Mouse (Mus musculus) CH12.LX (cell line): Measurements from ENCODE around the gene Gm7137. TPM values are rescaled to one million over a fixed set of nuclear protein-coding genes. Genes with fewer than 3 reads are reported as not detected.

Source experiments
- DNase-seq: peaks from one replicate; pipeline ENCODE4 v3.0.0-alpha.2; 2013; ENCODE audit errors: extremely low read depth
- H3K27ac ChIP-seq: 2 replicates; pipeline ENCODE4 v1.5.1; 2012; ENCODE audit warnings: low read depth, mild to moderate bottlenecking, control low read depth, moderate library complexity; ENCODE audit not compliant: insufficient read depth
- H3K27me3 ChIP-seq: replicated peaks from 2 replicates; pipeline ENCODE3; 2012; ENCODE audit warnings: inconsistent platforms
- H3K36me3 ChIP-seq, 2 experiments: replicated peaks in 1 of 2; 2 replicates each; pipeline versions ENCODE3 to v1.6.1; 2012; ENCODE audit warnings: inconsistent platforms in 1 of 2, low read length in 1 of 2, mild to moderate bottlenecking in 1 of 2, mixed read lengths in 1 of 2, moderate library complexity in 1 of 2; ENCODE audit not compliant: control insufficient read depth in 1 of 2, insufficient read depth in 1 of 2
- H3K4me1 ChIP-seq, 2 experiments: 2 replicates each; pipeline ENCODE4 v1.6.1; 2012; ENCODE audit warnings: inconsistent platforms in 1 of 2, moderate library complexity in 1 of 2; ENCODE audit not compliant: insufficient read depth in 2 of 2, control insufficient read depth in 1 of 2
- H3K4me2 ChIP-seq: 2 replicates; pipeline ENCODE4 v1.6.1; 2012; ENCODE audit warnings: low read depth, mild to moderate bottlenecking, control low read depth; ENCODE audit not compliant: poor library complexity, insufficient read depth, severe bottlenecking
- H3K4me3 ChIP-seq, 3 experiments: fragments of 150-350 bp in 1 of 3; sonication (generic) in 1 of 3; replicated peaks in 1 of 3; 2 replicates each; pipeline versions ENCODE3 to v1.5.1; 2011 to 2012; ENCODE audit warnings: low read depth in 2 of 3, low read length in 2 of 3, mild to moderate bottlenecking in 2 of 3, moderate library complexity in 2 of 3, control low read depth in 1 of 3, improper control_type of control experiment in 1 of 3, inconsistent platforms in 1 of 3, mixed read lengths in 1 of 3; ENCODE audit not compliant: poor library complexity in 1 of 3
- H3K79me2 ChIP-seq: replicated peaks from 2 replicates; pipeline ENCODE4 v1.6.1; 2012; ENCODE audit warnings: mild to moderate bottlenecking, moderate library complexity; ENCODE audit not compliant: control insufficient read depth, poor library complexity, insufficient read depth, severe bottlenecking; ENCODE audit errors: extremely low read depth
- H3K9ac ChIP-seq: 2 replicates; pipeline ENCODE4 v1.6.1; 2012; ENCODE audit warnings: low read depth, mild to moderate bottlenecking, control low read depth, moderate library complexity; ENCODE audit not compliant: insufficient read depth
- H3K9me3 ChIP-seq: replicated peaks from 2 replicates; pipeline ENCODE3; 2012; ENCODE audit warnings: low read length, inconsistent platforms, mixed read lengths
- BHLHE40 ChIP-seq: IDR thresholded peaks from 2 replicates; pipeline ENCODE4 v1.6.1; 2011; ENCODE audit warnings: mild to moderate bottlenecking, low read depth, low read length, improper control_type of control experiment
- CHD2 ChIP-seq: IDR thresholded peaks from 2 replicates; pipeline ENCODE4 v1.6.1; 2011; ENCODE audit warnings: low read length, improper control_type of control experiment
- CTCF ChIP-seq, 2 experiments: IDR thresholded peaks in 1 of 2; conservative IDR thresholded peaks in 1 of 2; 2 replicates each; pipeline ENCODE4 v1.5.1; 2011 to 2012; ENCODE audit warnings: low read depth in 2 of 2, low read length in 2 of 2, improper control_type of control experiment in 1 of 2, inconsistent platforms in 1 of 2, mild to moderate bottlenecking in 1 of 2, moderate library complexity in 1 of 2
- E2F4 ChIP-seq: IDR thresholded peaks from 2 replicates; pipeline ENCODE4 v1.6.1; 2011; ENCODE audit warnings: low read depth, low read length, improper control_type of control experiment; ENCODE audit not compliant: insufficient replicate concordance
- ETS1 ChIP-seq: conservative IDR thresholded peaks from 2 replicates; pipeline ENCODE4 v1.6.1; 2012; ENCODE audit warnings: low read depth, mild to moderate bottlenecking, inconsistent platforms, low read length, improper control_type of control experiment, moderate library complexity
- GABPA ChIP-seq: IDR thresholded peaks from 2 replicates; pipeline ENCODE4 v1.6.1; 2012; ENCODE audit warnings: low read depth, low read length, improper control_type of control experiment, inconsistent platforms; ENCODE audit not compliant: insufficient replicate concordance
- HCFC1 ChIP-seq: IDR thresholded peaks from 2 replicates; pipeline ENCODE4 v1.6.1; 2012; ENCODE audit warnings: low read depth, mild to moderate bottlenecking, inconsistent platforms, low read length, improper control_type of control experiment
- KAT2A ChIP-seq: IDR thresholded peaks from 2 replicates; pipeline ENCODE4 v1.6.1; 2012; ENCODE audit warnings: low read length, improper control_type of control experiment, inconsistent platforms; ENCODE audit not compliant: insufficient replicate concordance
- MAFK ChIP-seq: IDR thresholded peaks from 2 replicates; pipeline ENCODE4 v1.6.1; 2011; ENCODE audit warnings: low read length, improper control_type of control experiment; ENCODE audit not compliant: insufficient replicate concordance
- MAX ChIP-seq: IDR thresholded peaks from 2 replicates; pipeline ENCODE4 v1.6.1; 2011; ENCODE audit warnings: low read length, improper control_type of control experiment
- MAZ ChIP-seq: IDR thresholded peaks from 2 replicates; pipeline ENCODE4 v1.6.1; 2012; ENCODE audit warnings: low read depth, mild to moderate bottlenecking, inconsistent platforms, low read length, improper control_type of control experiment, moderate library complexity
- MEF2A ChIP-seq: IDR thresholded peaks from 2 replicates; pipeline ENCODE4 v1.6.1; 2014; ENCODE audit warnings: low read depth, mild to moderate bottlenecking, inconsistent platforms, low read length, improper control_type of control experiment, borderline replicate concordance
- MYC ChIP-seq: IDR thresholded peaks from 2 replicates; pipeline ENCODE4 v1.6.1; 2011; ENCODE audit warnings: low read depth, mild to moderate bottlenecking, improper control_type of control experiment, low read length
- NRF1 ChIP-seq: IDR thresholded peaks from 2 replicates; pipeline ENCODE4 v1.6.1; 2014; ENCODE audit warnings: low read depth, mild to moderate bottlenecking, inconsistent platforms, low read length, improper control_type of control experiment, moderate library complexity
- PAX5 ChIP-seq: IDR thresholded peaks from 2 replicates; pipeline ENCODE4 v1.6.1; 2012; ENCODE audit warnings: low read length, inconsistent platforms, mixed read lengths
- POLR2A ChIP-seq: IDR thresholded peaks from 2 replicates; pipeline ENCODE4 v1.6.1; 2011; ENCODE audit warnings: low read depth, mild to moderate bottlenecking, improper control_type of control experiment, low read length
- RAD21 ChIP-seq: IDR thresholded peaks from 2 replicates; pipeline ENCODE4 v1.6.1; 2011; ENCODE audit warnings: low read depth, mild to moderate bottlenecking, low read length, improper control_type of control experiment, moderate library complexity
- SIN3A ChIP-seq: IDR thresholded peaks from 2 replicates; pipeline ENCODE4 v1.6.1; 2012; ENCODE audit warnings: low read length, improper control_type of control experiment, inconsistent platforms
- TBP ChIP-seq: conservative IDR thresholded peaks from 2 replicates; pipeline ENCODE4 v1.6.1; 2011; ENCODE audit warnings: low read depth, low read length, improper control_type of control experiment
- TCF12 ChIP-seq: IDR thresholded peaks from 2 replicates; pipeline ENCODE4 v1.6.1; 2014; ENCODE audit warnings: low read depth, mild to moderate bottlenecking, inconsistent platforms, low read length, improper control_type of control experiment
- ZC3H11A ChIP-seq: IDR thresholded peaks from 2 replicates; pipeline ENCODE4 v1.6.1; 2012; ENCODE audit warnings: low read depth, mild to moderate bottlenecking, inconsistent platforms, low read length, improper control_type of control experiment
- ZKSCAN1 ChIP-seq: IDR thresholded peaks from 2 replicates; pipeline ENCODE4 v1.6.1; 2012; ENCODE audit warnings: low read depth, inconsistent platforms, low read length, improper control_type of control experiment, borderline replicate concordance
- dilution Hi-C: fragments of 300-500 bp; cut with MboI; formaldehyde crosslinking; loops from 2 replicates; pipeline ENCODE4 v1.14.3; 2020; ENCODE audit warnings: low sequenced_read_pairs; ENCODE audit not compliant: extremely low pct_unique_long_range_greater_than_20kb, extremely low pct_ligation_motif_present
- in situ Hi-C: fragments of 300-500 bp; cut with MboI; formaldehyde crosslinking; loops from 3 replicates; pipeline ENCODE4 v1.14.3; 2019; ENCODE audit warnings: low sequenced_read_pairs, low pct_ligation_motif_present, low pct_unique_long_range_greater_than_20kb, mixed read lengths
- polyA plus RNA-seq: library from polyadenylated mRNA; unstranded; fragments of >175 nt; gene quantifications from 2 replicates; pipeline ENCODE4 v1.2.1, GENCODE M21; 2012; ENCODE audit warnings: low read depth; ENCODE audit not compliant: insufficient read length
- total RNA-seq, 2 experiments: library from RNA; depleted of rRNA; stranded (reverse); fragments of 300-350 nt in 1 of 2; fragments of >200 nt in 1 of 2; gene quantifications; 2 replicates each; pipeline ENCODE4 v1.2.3; 2012 to 2014

The Gm7137 gene
- total and polyA plus RNA-seq, 3 experiments, result not detected

DNA sequence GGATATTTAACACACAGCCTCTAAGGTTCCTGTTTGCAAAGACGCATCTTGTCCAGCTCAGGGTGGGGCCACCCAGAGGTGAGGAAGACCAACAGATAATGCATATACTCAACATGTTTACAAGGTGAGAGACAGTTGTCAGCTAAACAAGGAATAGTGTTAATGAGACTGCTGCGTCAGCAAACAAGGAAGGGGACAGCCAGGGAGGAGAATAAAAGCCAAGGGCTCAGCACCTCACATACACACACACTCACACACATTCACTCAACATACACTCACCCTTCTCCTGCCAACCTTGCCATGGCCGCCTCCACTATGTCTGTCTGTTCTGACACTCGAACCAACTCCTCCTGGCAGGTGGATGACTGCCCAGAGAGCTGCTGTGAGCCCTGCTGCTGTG lies 26.4 kb upstream of the Gm7137 start, which contains the start of gene Gm2696:
Gene Gm2696 (plus strand): TSS at position 301 of the 400 bp plus-strand sequence.
- H3K27ac ChIP-seq, result no peak within 1 kb of the TSS
- H3K9ac ChIP-seq, result no peak within 1 kb of the TSS
- dilution Hi-C loops (no loop called here), in situ Hi-C loops (no loop called here)
- H3K4me3 ChIP-seq, result no peak within 1 kb of the TSS
- no peak for DNase-seq
- H3K9me3 ChIP-seq, result no peaks in the 10 kb centered on the region
- H3K27me3 ChIP-seq, result peaks cover 76% of the 10 kb centered on the region
- no peak within 1 kb of the TSS for H3K4me2 ChIP-seq
- H3K79me2 ChIP-seq, result no peaks in the 10 kb centered on the region
- no peaks in the 10 kb centered on the region for H3K36me3 ChIP-seq
- H3K4me1 ChIP-seq, result 0 out of 4 replicates have a peak, but pooled peaks cover 0 to 3% of the 10 kb centered on the region in 2 experiments
- TF ChIP-seq MEF2A (no peak), CHD2 (no peak), MAZ (no peak), POLR2A (no peak), ETS1 (no peak), E2F4 (no peak), CTCF (conservative IDR thresholded peaks at IDR 0.05 in 1 of 2, IDR thresholded peaks at IDR 0.05 in 1 of 2; ENCODE audit: low read depth in 2 of 2, low read length in 2 of 2) (no peak), KAT2A (no peak), PAX5 (no peak), TCF12 (no peak), TBP (no peak), ZKSCAN1 (no peak), HCFC1 (no peak)
- TF ChIP-seq, all 38 proteins: peak for 0

DNA sequence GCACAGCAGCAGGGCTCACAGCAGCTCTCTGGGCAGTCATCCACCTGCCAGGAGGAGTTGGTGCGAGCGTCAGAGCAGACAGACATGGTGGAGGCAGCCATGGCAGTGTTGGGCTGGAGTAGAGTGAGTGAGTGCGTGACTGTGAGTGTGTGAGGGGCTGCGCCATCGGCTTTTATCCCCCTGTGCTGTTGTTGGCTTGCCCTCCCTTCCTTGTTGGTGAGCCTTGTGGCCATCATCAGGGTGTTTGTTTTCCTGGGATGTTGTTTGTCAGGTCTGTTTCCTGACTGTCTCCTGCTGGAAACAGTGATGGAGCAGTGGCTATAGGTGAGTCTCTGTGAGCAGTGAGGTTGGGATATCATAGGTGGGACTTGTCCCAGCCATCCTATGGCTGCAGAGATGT lies 23.7 kb upstream of the Gm7137 start, which contains the start of gene Gm9507:
Gene Gm9507 (minus strand): TSS at position 101 of the 400 bp plus-strand sequence.
- Histone ChIP-seq H3K4me1 (no peaks in the 10 kb centered on the region), H3K9me3 (peaks cover 4% of the 10 kb centered on the region), H3K4me2 (no peak within 1 kb of the TSS), H3K4me3 (no peak within 1 kb of the TSS)
- TF ChIP-seq GABPA (no peak), MAX (no peak), MYC (no peak), HCFC1 (no peak), SIN3A (no peak), PAX5 (no peak), E2F4 (no peak), BHLHE40 (no peak), MAFK (no peak), ZC3H11A (no peak), MAZ (no peak), TCF12 (no peak), NRF1 (no peak), RAD21 (no peak)
- TF ChIP-seq, all 38 proteins: peak for 0
- dilution Hi-C loops, result no loop called here
- H3K27ac ChIP-seq, result no peak within 1 kb of the TSS
- no peaks in the 10 kb centered on the region for H3K36me3 ChIP-seq
- no peaks in the 10 kb centered on the region for H3K79me2 ChIP-seq
- in situ Hi-C loops, result no loop called here
- peaks cover 62% of the 10 kb centered on the region for H3K27me3 ChIP-seq
- H3K9ac ChIP-seq, result no peak within 1 kb of the TSS
- DNase-seq, result no peak
